Mouse (Mus musculus) testis, adult 2 months (tissue): ENCODE data around the gene Samd15. TPM values are rescaled to one million over a fixed set of nuclear protein-coding genes. Genes with fewer than 3 reads are reported as not detected.
A peak's percentile ranks its signal among the peaks of the same experiment; 100 is the strongest.
"Not testable (repeated sequence)": the region's sequence is repeated elsewhere in the genome, so short reads cannot be mapped to it uniquely, and the experiment has no call there.

ENCODE experiments used
- H3K27ac ChIP-seq: fragments of 200-500 bp; 2 replicates; pipeline ENCODE4 v1.5.1; 2012; ENCODE audit warnings: low read depth, low read length; ENCODE audit not compliant: control insufficient read depth, insufficient read depth
- H3K27me3 ChIP-seq: fragments of 200-500 bp; 2 replicates; pipeline ENCODE4 v1.6.1; 2012; ENCODE audit warnings: mild to moderate bottlenecking, low read length, moderate library complexity; ENCODE audit not compliant: control insufficient read depth, insufficient read depth
- H3K36me3 ChIP-seq: fragments of 200-500 bp; 2 replicates; pipeline ENCODE4 v1.6.1; 2012; ENCODE audit warnings: mild to moderate bottlenecking, low read length; ENCODE audit not compliant: control insufficient read depth, insufficient read depth
- H3K4me1 ChIP-seq: fragments of 200-500 bp; 2 replicates; pipeline ENCODE4 v1.6.1; 2012; ENCODE audit warnings: low read length; ENCODE audit not compliant: control insufficient read depth, insufficient read depth
- H3K4me3 ChIP-seq: fragments of 200-500 bp; 2 replicates; pipeline ENCODE4 v1.5.1; 2012; ENCODE audit warnings: low read depth, mild to moderate bottlenecking, low read length, moderate library complexity, mixed read lengths; ENCODE audit not compliant: control insufficient read depth
- CTCF ChIP-seq: fragments of 200-500 bp; IDR thresholded peaks from 2 replicates; pipeline ENCODE4 v1.5.1; 2012; ENCODE audit warnings: low read depth, mild to moderate bottlenecking, inconsistent platforms, low read length, moderate library complexity; ENCODE audit not compliant: control insufficient read depth, insufficient read depth, insufficient replicate concordance
- POLR2A ChIP-seq: fragments of 200-500 bp; IDR thresholded peaks from 2 replicates; pipeline ENCODE4 v1.6.1; 2012; ENCODE audit warnings: low read depth, mild to moderate bottlenecking, inconsistent platforms, low read length, moderate library complexity; ENCODE audit not compliant: control insufficient read depth
- polyA plus RNA-seq: library from polyadenylated mRNA; depleted of rRNA; stranded (reverse); fragments of >200 nt; gene quantifications from 2 replicates; pipeline ENCODE4 v1.2.3, GENCODE M21; 2012; rRNA removed

The Samd15 gene
- 20.3 and 27.1 TPM in 2 replicates for polyA plus RNA-seq

DNA sequence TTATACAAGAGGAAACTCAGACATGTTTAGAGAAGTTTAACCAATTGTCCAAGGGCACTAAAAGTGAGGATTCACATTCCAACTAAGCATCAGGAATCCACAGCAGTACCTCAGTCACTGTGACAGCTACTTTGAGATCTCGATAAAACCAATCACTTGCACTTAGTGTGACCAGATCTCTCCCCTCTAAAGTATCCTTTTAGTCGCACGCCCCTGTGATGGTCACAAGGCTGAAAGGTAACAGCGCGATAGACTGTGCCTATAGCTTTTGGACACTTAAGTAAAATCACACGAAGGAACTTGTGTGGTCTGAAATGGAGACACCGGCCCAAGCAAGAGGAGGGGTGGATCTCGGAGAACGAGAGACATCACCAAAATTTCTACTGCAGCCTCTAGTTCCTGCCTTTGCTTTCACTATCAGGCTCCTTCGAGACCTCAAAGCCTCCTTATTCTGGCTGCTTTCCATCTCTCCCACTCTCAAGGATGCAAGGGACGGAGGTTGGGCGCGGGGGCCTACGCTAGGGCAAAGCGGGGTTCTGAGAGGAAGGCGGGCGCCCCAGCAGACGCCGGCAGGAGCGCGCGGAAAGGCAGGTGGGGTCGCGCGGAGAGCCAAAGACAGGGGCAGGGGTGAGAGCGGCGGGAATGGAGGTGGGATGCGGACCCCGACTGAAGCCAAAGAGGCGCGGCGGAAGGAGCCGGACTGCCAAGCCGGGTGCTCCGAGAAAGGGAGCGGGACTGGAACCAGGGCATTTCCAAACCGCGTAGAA, at the start of gene Samd15:
Gene Samd15, plus strand, starts transcription at position 518 of the 767 bp plus-strand sequence.
- TF ChIP-seq CTCF (no peak), POLR2A (no peak)
- Histone ChIP-seq H3K27me3 (no peaks in the 10 kb centered on the region), H3K4me1 (peaks cover 4% of the 10 kb centered on the region; the same call in 1 of the 2 replicates), H3K27ac (peak within 1 kb of the TSS; percentile 33), H3K36me3 (peaks cover 2% of the 10 kb centered on the region), H3K4me3 (peak within 1 kb of the TSS; percentile 82)

DNA sequence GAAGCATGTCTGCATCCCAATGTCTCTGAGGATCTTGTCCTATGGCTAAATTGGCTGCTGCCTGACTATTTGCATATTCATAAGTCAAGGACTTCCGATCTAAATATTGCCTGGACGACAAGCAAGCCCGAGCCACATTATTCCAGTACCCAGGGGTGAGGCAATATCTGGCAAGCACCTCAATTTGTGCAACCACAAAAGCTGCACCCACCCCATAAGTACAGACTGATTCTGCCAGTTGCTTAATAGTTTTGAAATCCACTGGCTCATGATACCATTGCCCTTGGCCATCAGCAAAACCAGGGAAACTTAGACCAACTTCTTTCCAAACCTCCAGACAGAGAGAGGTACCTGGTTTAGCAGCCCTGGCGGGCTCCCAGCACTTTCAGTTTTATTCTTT, 45.1 kb upstream of the Samd15 start:
- not testable (repeated sequence) for H3K27me3 ChIP-seq

DNA sequence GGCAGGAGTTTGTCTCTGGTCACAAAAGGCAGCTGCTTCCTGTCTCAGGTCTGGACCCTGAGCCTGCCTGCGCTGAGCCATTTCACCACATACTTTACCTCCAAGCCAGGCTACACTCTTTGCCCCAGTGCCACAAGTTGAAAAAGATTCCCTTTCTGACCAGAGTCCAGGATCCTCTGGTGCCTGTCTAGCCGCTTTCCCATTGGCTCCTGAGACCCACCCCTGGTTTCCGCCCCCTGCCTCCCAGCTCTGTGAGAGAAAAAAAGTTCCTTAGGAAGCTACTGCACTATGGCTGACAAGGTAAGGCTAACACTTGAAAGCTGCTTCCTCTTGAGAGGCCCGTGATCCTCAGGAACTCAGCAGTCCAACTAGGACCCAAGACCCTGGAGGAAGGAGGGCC, 42.2 kb upstream of the Samd15 start:
- H3K4me1 ChIP-seq = peaks cover 9% of the 10 kb centered on the region
- 0 out of 2 replicates have a peak overlapping the region, but pooled peaks have one; percentile 3 for H3K27ac ChIP-seq
- no peaks in the 10 kb centered on the region for H3K36me3 ChIP-seq
- no peaks in the 10 kb centered on the region for H3K27me3 ChIP-seq
- no peak for TF ChIP-seq CTCF
- TF ChIP-seq POLR2A = no peak
- peak overlapping the region; percentile 20 for H3K4me3 ChIP-seq

More for the DNA sequence above, 45.1 kb upstream of the Samd15 start:
- H3K4me3 ChIP-seq, H3K36me3 ChIP-seq, H3K27ac ChIP-seq, H3K4me1 ChIP-seq: not testable (repeated sequence)

DNA sequence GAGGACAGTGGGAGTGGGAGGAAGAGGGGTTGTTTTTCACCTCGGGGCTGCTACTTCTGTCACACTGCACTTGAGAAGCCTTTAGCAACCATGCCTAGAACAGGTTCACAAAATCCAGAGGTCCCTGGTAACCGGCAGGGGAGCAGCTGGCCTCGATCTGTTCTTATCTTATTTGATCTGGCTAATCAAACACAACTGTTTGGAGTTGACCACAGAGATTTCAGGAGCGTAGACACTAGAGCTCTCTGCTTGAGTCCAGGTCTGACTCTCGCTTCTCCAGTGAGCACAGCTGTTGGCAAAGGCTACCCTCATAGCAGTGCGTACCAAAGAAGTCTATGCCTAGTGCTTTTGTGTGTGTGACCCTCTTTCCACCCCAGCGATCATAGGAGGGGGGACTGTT, 41.4 kb upstream of the Samd15 start:
- H3K27ac ChIP-seq = no peak overlapping the region
- H3K36me3 ChIP-seq = no peaks in the 10 kb centered on the region
- H3K27me3 ChIP-seq = no peaks in the 10 kb centered on the region
- no peak for TF ChIP-seq CTCF
- no peak for TF ChIP-seq POLR2A
- peaks cover 9% of the 10 kb centered on the region for H3K4me1 ChIP-seq
- H3K4me3 ChIP-seq = no peak overlapping the region; the same call in 1 of the 2 replicates

DNA sequence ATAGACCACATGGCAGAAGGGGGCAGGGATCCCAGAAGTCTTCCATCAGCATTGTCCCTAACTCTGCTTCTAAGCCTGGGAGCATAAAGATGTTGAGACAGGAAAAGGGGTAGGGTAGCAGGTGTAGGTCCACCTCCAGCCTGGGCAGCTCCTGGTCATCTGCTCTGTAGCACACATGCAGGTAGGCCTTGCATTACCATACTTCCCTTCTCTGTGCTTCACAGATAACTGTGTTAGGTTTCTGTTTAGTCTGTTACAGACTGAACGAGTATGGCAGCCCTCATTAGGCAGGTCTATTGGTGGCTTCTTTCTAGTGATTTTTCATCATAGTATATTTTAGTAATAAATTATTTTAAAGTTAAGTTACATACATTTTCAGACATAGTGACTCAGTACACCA, 39.2 kb upstream of the Samd15 start:
- no peaks in the 10 kb centered on the region for H3K27me3 ChIP-seq
- no peak overlapping the region for H3K4me3 ChIP-seq
- no peak overlapping the region for H3K27ac ChIP-seq
- H3K36me3 ChIP-seq = no peaks in the 10 kb centered on the region
- peaks cover 9% of the 10 kb centered on the region for H3K4me1 ChIP-seq
- TF ChIP-seq CTCF = no peak
- TF ChIP-seq POLR2A = no peak

DNA sequence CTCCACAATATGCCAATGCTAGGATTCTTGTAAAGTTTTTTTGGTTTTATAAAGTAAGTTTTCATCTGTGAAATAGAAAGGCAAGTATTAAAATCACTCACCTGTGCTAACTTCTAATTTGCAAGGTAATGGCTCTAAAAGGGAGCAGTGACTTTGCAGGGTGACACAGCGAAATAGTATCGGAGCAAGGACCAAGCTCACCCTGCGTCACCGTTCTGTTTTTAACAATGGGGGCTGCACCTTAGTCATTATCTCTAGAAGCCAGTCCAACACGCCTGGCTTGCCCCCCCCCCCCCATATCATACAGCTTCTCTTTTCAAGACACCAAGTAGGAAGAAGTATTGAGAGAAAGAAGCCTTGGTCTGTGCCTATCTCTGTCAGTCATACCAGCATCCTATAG, 38.7 kb upstream of the Samd15 start:
- TF ChIP-seq CTCF = no peak
- TF ChIP-seq POLR2A = no peak
- Histone ChIP-seq H3K36me3 (no peaks in the 10 kb centered on the region), H3K4me3 (no peak overlapping the region), H3K27ac (no peak overlapping the region), H3K4me1 (peaks cover 8% of the 10 kb centered on the region), H3K27me3 (no peaks in the 10 kb centered on the region)

DNA sequence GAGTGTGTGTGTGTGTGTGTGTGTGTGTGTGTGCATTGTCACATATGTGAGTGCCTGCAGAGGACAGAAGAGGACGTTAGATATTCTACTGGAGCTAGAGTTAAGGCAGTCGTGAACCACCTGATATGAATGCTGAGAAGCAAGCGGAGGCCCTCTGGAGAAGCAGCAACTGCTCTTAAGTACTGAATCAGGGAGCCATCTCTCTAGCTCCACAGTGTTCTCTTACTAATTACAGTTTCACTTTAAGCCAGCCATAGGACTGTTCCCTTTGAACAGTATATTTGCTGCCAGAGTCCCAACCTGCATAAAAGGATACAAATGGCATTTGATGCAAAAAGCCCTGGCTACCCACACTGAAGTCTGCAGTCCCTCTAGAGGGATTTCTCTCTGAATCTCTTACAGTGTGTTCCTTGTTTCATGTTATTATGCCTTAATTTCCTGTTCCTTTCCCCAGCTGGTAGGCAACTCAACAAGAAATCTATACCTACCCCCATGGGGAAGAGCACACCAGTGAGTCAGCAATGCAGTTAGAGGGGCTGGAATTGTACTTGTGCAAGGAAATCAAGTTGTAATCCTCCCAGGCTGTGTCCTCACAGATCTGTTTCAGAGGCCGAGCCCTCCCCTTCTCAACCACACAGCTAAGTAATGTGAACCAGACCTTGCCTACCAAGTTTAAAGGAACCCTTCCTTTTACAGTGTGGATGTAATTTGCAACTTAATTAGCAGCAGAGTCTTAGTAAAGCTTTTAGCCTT, 24.2 kb upstream of the Samd15 start:
- no peak for TF ChIP-seq CTCF
- TF ChIP-seq POLR2A = no peak
- Histone ChIP-seq H3K27ac (no peak overlapping the region), H3K36me3 (peaks cover 2% of the 10 kb centered on the region; the same call in 1 of the 2 replicates), H3K4me3 (no peak overlapping the region), H3K4me1 (no peaks in the 10 kb centered on the region), H3K27me3 (no peaks in the 10 kb centered on the region)
